Mouse (Mus musculus): Measurements from ENCODE around the gene Cep290. TPM values are rescaled to one million over a fixed set of nuclear protein-coding genes. Genes with fewer than 3 reads are reported as not detected.
"Not testable (repeated sequence)": the region's sequence is repeated elsewhere in the genome, so short reads cannot be mapped to it uniquely, and the experiment has no call there.

Cep290 gene
- polyA plus RNA-seq, 1 experiment from 2014 or later = 9.3 TPM

DNA sequence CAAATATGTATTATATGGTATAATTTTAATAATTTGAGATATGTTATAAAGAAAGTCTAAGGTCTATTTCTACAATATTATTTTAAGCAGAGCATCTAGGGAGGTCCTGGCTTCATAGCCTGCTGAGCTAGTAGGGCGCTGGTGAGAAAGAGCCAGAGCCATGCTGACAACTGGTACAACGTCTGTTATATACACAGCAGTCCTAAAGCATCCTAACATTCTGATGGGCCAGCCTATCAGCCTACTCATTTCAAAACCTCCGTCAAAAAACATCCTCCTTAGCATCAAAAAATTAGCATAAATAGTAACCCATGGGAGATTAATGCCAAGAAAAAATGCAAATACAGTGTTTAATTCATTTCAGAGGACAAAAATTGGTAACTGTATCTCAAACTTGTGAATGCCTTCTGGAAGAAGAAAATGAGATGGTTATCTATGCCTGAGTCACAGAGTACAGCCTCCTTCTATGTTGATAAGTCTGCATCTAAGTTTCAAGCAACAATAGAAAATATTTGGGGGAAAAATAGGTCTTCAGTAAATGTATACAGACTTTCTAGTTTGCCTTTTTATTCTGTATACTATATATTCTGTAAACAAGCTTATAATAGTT, 69.3 kb downstream of the Cep290 start:
- WGBS = 78% methylated on average over 3 of the region's 3 CpGs
- H3K9ac ChIP-seq = no peak overlapping the region
- peaks cover 19% of the 10 kb centered on the region for H3K36me3 ChIP-seq (replicated peaks)
- no peaks in the 10 kb centered on the region for H3K9me3 ChIP-seq
- no peak for ATAC-seq (ENCODE audit: low FRiP score)
- H3K27ac ChIP-seq = no peak overlapping the region
- H3K4me1 ChIP-seq = no peaks in the 10 kb centered on the region
- H3K4me3 ChIP-seq (replicated peaks) = no peak overlapping the region
- H3K27me3 ChIP-seq = no peaks in the 10 kb centered on the region
- no peak overlapping the region for H3K4me2 ChIP-seq

- H3K9ac ChIP-seq; H3K4me2 ChIP-seq; H3K27me3 ChIP-seq; H3K27ac ChIP-seq; H3K9me3 ChIP-seq; H3K4me3 ChIP-seq (replicated peaks); ATAC-seq (ENCODE audit: low FRiP score); H3K4me1 ChIP-seq: not testable (repeated sequence)
- H3K36me3 ChIP-seq (replicated peaks) = peaks cover 35% of the 10 kb centered on the region
- 92% methylated on average over 3 of the region's 3 CpGs for WGBS
Observed at GRCm38 (mm10) chr10:100560194-100560883, 73.0 kb downstream of the Cep290 start.

- Histone ChIP-seq H3K9ac (no peak overlapping the region), H3K4me1 (no peaks in the 10 kb centered on the region), H3K27me3 (no peaks in the 10 kb centered on the region), H3K4me2 (no peak overlapping the region), H3K27ac (no peak overlapping the region), H3K4me3 (replicated peaks) (no peak overlapping the region), H3K36me3 (replicated peaks) (peaks cover 44% of the 10 kb centered on the region), H3K9me3 (no peaks in the 10 kb centered on the region)
- 89% methylated on average over 3 of the region's 3 CpGs for WGBS
- ATAC-seq (ENCODE audit: low FRiP score) = no peak
Observed at GRCm38 (mm10) chr10:100564112-100564511, 76.8 kb downstream of the Cep290 start.

- peaks cover 35% of the 10 kb centered on the region for H3K36me3 ChIP-seq (replicated peaks)
- no peaks in the 10 kb centered on the region for H3K4me1 ChIP-seq
- H3K9me3 ChIP-seq = no peaks in the 10 kb centered on the region
- no peaks in the 10 kb centered on the region for H3K27me3 ChIP-seq
- ATAC-seq (ENCODE audit: low FRiP score) = no peak
- H3K4me2 ChIP-seq = no peak overlapping the region
- no peak overlapping the region for H3K27ac ChIP-seq
- H3K9ac ChIP-seq = no peak overlapping the region
- WGBS = 98% methylated on average over 3 of the region's 3 CpGs
- H3K4me3 ChIP-seq (replicated peaks) = no peak overlapping the region
Observed at GRCm38 (mm10) chr10:100571707-100572106, 84.3 kb downstream of the Cep290 start.

GRCm38 (mm10) chr10:100574505-100575149, 87.3 kb downstream of the Cep290 start:
- H3K36me3 ChIP-seq (replicated peaks) = peaks cover 32% of the 10 kb centered on the region
- H3K27ac ChIP-seq = no peak overlapping the region
- H3K9me3 ChIP-seq = no peaks in the 10 kb centered on the region
- no peak overlapping the region for H3K4me2 ChIP-seq
- no peaks in the 10 kb centered on the region for H3K27me3 ChIP-seq
- H3K9ac ChIP-seq = no peak overlapping the region
- 93% methylated on average over 7 of the region's 7 CpGs for WGBS
- no peaks in the 10 kb centered on the region for H3K4me1 ChIP-seq
- H3K4me3 ChIP-seq (replicated peaks) = no peak overlapping the region
- no peak for ATAC-seq (ENCODE audit: low FRiP score)

- Histone ChIP-seq H3K27me3 (no peaks in the 10 kb centered on the region), H3K9ac (no peak overlapping the region), H3K9me3 (no peaks in the 10 kb centered on the region), H3K36me3 (replicated peaks) (peaks cover 32% of the 10 kb centered on the region), H3K27ac (no peak overlapping the region), H3K4me2 (no peak overlapping the region), H3K4me3 (replicated peaks) (no peak overlapping the region), H3K4me1 (no peaks in the 10 kb centered on the region)
- ATAC-seq (ENCODE audit: low FRiP score) = no peak
- 96% methylated on average over 7 of the region's 7 CpGs for WGBS
Observed at GRCm38 (mm10) chr10:100575294-100575693, 87.9 kb downstream of the Cep290 start.

GRCm38 (mm10) chr10:100584178-100584577, 96.8 kb downstream of the Cep290 start:
- H3K4me2 ChIP-seq = no peak overlapping the region
- no peak for ATAC-seq (ENCODE audit: low FRiP score)
- H3K36me3 ChIP-seq (replicated peaks) = 0 out of 2 replicates have a peak, but pooled peaks cover 4% of the 10 kb centered on the region
- peaks cover 7% of the 10 kb centered on the region; the same call in 1 of the 2 replicates for H3K4me1 ChIP-seq
- no peak overlapping the region for H3K27ac ChIP-seq
- no peak overlapping the region for H3K9ac ChIP-seq
- WGBS = 84% methylated on average over 3 of the region's 3 CpGs
- H3K9me3 ChIP-seq = no peaks in the 10 kb centered on the region
- no peak overlapping the region for H3K4me3 ChIP-seq (replicated peaks)
- H3K27me3 ChIP-seq = no peaks in the 10 kb centered on the region

DNA sequence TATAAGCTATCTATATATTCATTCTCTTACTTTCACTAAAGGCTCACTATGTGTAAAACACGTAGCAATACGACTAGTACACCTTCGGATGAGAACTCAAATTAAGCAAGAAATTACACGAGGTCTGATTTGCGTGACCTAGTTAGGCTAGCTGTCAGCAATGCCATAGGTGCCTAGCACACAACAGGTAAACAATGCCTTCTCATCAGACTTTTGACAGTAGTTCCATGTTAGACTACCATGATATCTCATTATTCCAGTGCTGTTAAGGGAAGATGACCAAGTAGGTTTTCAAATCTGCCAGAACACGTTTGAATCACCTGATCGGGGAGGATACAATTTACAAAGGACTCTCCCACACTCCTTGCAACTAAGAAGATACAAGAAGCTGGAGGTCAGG, 101.2 kb downstream of the Cep290 start:
- peaks cover 7% of the 10 kb centered on the region; the same call in 1 of the 2 replicates for H3K4me1 ChIP-seq
- H3K27ac ChIP-seq = no peak overlapping the region
- H3K36me3 ChIP-seq (replicated peaks) = 0 out of 2 replicates have a peak, but pooled peaks cover 4% of the 10 kb centered on the region
- peak overlapping the region; percentile 70 for H3K9ac ChIP-seq
- peak overlapping the region; percentile 73 for H3K4me3 ChIP-seq (replicated peaks)
- no peaks in the 10 kb centered on the region for H3K9me3 ChIP-seq
- 48% methylated on average over 7 of the region's 7 CpGs for WGBS
- ATAC-seq (ENCODE audit: low FRiP score) = no peak; the same call in 1 of the 2 replicates
- no peaks in the 10 kb centered on the region for H3K27me3 ChIP-seq
- peak overlapping the region; percentile 71 for H3K4me2 ChIP-seq

DNA sequence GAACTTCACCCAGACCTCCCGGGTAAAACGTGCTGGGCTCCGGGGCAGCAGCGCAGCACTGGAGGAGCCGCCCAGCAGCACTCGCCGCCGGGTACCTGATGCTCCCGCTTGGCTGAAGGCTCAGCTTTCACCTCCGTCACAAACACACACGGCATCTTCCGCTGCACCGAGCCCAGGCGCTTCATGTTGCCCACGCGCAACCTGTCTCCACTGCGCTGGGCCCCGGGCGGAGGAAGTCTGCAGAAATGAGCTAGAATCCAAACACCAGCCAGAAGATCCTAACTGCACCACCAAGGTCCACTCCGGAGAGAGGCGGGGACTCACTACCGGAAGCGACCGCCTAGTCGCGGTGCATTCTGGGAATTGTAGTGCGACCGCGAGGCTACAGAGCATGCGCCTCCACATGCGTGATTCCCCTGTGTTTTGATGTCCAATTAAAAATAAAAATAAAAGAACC, 101.6 kb downstream of the Cep290 start:
- H3K4me3 ChIP-seq (replicated peaks) = peak overlapping the region; percentile 73
- H3K36me3 ChIP-seq (replicated peaks) = 0 out of 2 replicates have a peak, but pooled peaks cover 4% of the 10 kb centered on the region
- H3K4me2 ChIP-seq = peak overlapping the region; percentile 71
- WGBS = under 1% methylated on average over 31 of the region's 31 CpGs
- peaks cover 7% of the 10 kb centered on the region; the same call in 1 of the 2 replicates for H3K4me1 ChIP-seq
- H3K9me3 ChIP-seq = no peaks in the 10 kb centered on the region
- peak overlapping the region; percentile 70 for H3K9ac ChIP-seq
- H3K27me3 ChIP-seq = no peaks in the 10 kb centered on the region
- ATAC-seq (ENCODE audit: low FRiP score) = peak; percentile 99
- H3K27ac ChIP-seq = 0 out of 2 replicates have a peak overlapping the region, but pooled peaks have one; percentile 53

GRCm38 (mm10) chr10:100590323-100590722, 103.0 kb downstream of the Cep290 start, which contains the start of the genes 4930430F08Rik and 1700017N19Rik:
4930430F08Rik (minus strand) TSS chr10:100590423.
1700017N19Rik (plus strand) TSS chr10:100590484.
- H3K9ac ChIP-seq = no peak within 1 kb of the TSS
- no peaks in the 10 kb centered on the region for H3K36me3 ChIP-seq (replicated peaks)
- H3K9me3 ChIP-seq = no peaks in the 10 kb centered on the region
- peaks cover 7% of the 10 kb centered on the region; the same call in 1 of the 2 replicates for H3K4me1 ChIP-seq
- ATAC-seq (ENCODE audit: low FRiP score) = no peak
- WGBS = 77% methylated on average over 1 of the region's 1 CpGs
- peak within 1 kb of the TSS; percentile 73 for H3K4me3 ChIP-seq (replicated peaks)
- H3K27me3 ChIP-seq = no peaks in the 10 kb centered on the region
- no peak within 1 kb of the TSS for H3K27ac ChIP-seq
- peak within 1 kb of the TSS; percentile 71 for H3K4me2 ChIP-seq

DNA sequence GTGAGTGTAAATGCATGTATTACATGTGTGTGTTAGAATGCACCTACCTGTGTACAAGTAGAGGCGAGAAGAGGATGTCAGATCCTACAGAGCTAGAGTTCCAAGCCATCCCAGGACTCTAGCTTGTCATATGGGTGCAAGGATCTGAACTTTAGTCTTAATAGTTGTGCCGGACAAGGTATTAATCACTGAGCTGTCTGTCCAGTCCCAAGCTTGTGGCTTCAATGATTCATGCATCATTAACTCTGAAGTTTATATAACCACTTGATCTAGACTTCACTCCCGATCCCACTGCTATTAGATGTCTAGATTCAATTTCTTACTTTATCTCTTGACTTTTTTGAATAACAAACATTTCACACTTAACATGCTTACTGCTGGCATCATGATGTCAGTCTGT, 111.0 kb downstream of the Cep290 start:
- no peaks in the 10 kb centered on the region for H3K27me3 ChIP-seq
- no peak overlapping the region for H3K4me3 ChIP-seq (replicated peaks)
- no peaks in the 10 kb centered on the region for H3K9me3 ChIP-seq
- no peak overlapping the region for H3K27ac ChIP-seq
- no peaks in the 10 kb centered on the region for H3K36me3 ChIP-seq (replicated peaks)
- no peak overlapping the region for H3K4me2 ChIP-seq
- no peaks in the 10 kb centered on the region for H3K4me1 ChIP-seq
- H3K9ac ChIP-seq = no peak overlapping the region
- no peak for ATAC-seq (ENCODE audit: low FRiP score)
- WGBS = 84% methylated on average over 3 of the region's 3 CpGs

GRCm38 (mm10) chr10:100603511-100603910, 116.2 kb downstream of the Cep290 start:
- WGBS = 89% methylated on average over 9 of the region's 9 CpGs
- H3K9ac ChIP-seq = no peak overlapping the region
- H3K36me3 ChIP-seq (replicated peaks) = no peaks in the 10 kb centered on the region
- H3K9me3 ChIP-seq = no peaks in the 10 kb centered on the region
- H3K4me1 ChIP-seq = no peaks in the 10 kb centered on the region
- no peak overlapping the region for H3K27ac ChIP-seq
- no peak overlapping the region for H3K4me3 ChIP-seq (replicated peaks)
- no peak for ATAC-seq (ENCODE audit: low FRiP score)
- no peak overlapping the region for H3K4me2 ChIP-seq
- no peaks in the 10 kb centered on the region for H3K27me3 ChIP-seq

All from forebrain, embryonic 12.5 days (tissue).